Mouse (Mus musculus) megakaryocyte, embryonic 14.5 days (primary cell): ENCODE results near the gene Fam187b. TPM values are rescaled to one million over a fixed set of nuclear protein-coding genes. Genes with fewer than 3 reads are reported as not detected.
"Not testable (repeated sequence)": the region's sequence is repeated elsewhere in the genome, so short reads cannot be mapped to it uniquely, and the experiment has no call there.

ENCODE experiments used
- H3K27me3 ChIP-seq: replicated peaks from 2 replicates; pipeline ENCODE3; 2012; ENCODE audit warnings: inconsistent platforms
- H3K36me3 ChIP-seq: replicated peaks from 2 replicates; pipeline ENCODE3; 2012; ENCODE audit warnings: low read length, inconsistent platforms, mixed read lengths
- H3K4me1 ChIP-seq: 2 replicates; pipeline ENCODE4 v1.6.1; 2012; ENCODE audit warnings: inconsistent platforms
- H3K4me3 ChIP-seq: replicated peaks from 2 replicates; pipeline ENCODE3; 2012; ENCODE audit warnings: moderate library complexity, mild to moderate bottlenecking, inconsistent platforms
- H3K9me3 ChIP-seq: 2 replicates; pipeline ENCODE4 v1.6.1; 2012; ENCODE audit warnings: inconsistent platforms
- FLI1 ChIP-seq: IDR thresholded peaks from 2 replicates; pipeline ENCODE4 v1.6.1; 2012; ENCODE audit warnings: low read length, inconsistent platforms, mixed read lengths
- GATA1 ChIP-seq: IDR thresholded peaks from 3 replicates; pipeline ENCODE4 v1.6.1; 2012; ENCODE audit warnings: mixed read lengths, low read length, inconsistent platforms, borderline replicate concordance
- polyA plus RNA-seq: library from polyadenylated mRNA; stranded (reverse); fragments of >175 nt; gene quantifications from 2 replicates; pipeline ENCODE4 v1.2.3, GENCODE M21; 2012; ENCODE audit warnings: low replicate concordance; ENCODE audit not compliant: insufficient read depth

Gene Fam187b
- polyA plus RNA-seq: not detected in 2 replicates

- H3K9me3 ChIP-seq: peaks cover 2% of the 10 kb centered on the region; the same call in 1 of the 2 replicates
- no peaks in the 10 kb centered on the region for H3K36me3 ChIP-seq
- H3K4me3 ChIP-seq: peak within 1 kb of the TSS; percentile 91
- no peak for TF ChIP-seq GATA1
- TF ChIP-seq FLI1: no peak
- peaks cover 22% of the 10 kb centered on the region for H3K27me3 ChIP-seq
- peaks cover 23% of the 10 kb centered on the region for H3K4me1 ChIP-seq
These were observed at the start of gene Fam187b for GRCm38 (mm10) chr7:30973501-30974289. Gene Fam187b, plus strand, starts transcription at chr7:30973790.

- Histone ChIP-seq H3K36me3 (no peaks in the 10 kb centered on the region), H3K4me1 (peaks cover 7% of the 10 kb centered on the region; the same call in 1 of the 2 replicates), H3K9me3 (no peaks in the 10 kb centered on the region), H3K27me3 (peaks cover 11% of the 10 kb centered on the region), H3K4me3 (no peak overlapping the region)
- TF ChIP-seq FLI1 (no peak), GATA1 (no peak)
These were observed 49.5 kb upstream of the Fam187b start for GRCm38 (mm10) chr7:30924071-30924470.

- peaks cover 11% of the 10 kb centered on the region for H3K27me3 ChIP-seq
- not testable (repeated sequence) for H3K4me1 ChIP-seq, H3K4me3 ChIP-seq, H3K36me3 ChIP-seq, H3K9me3 ChIP-seq
These were observed 49.0 kb upstream of the Fam187b start, which contains the start of gene Hamp2 for GRCm38 (mm10) chr7:30924581-30924980. Gene Hamp2, minus strand, starts transcription at chr7:30924681.

- not testable (repeated sequence) for H3K9me3 ChIP-seq, H3K4me1 ChIP-seq, H3K27me3 ChIP-seq, H3K4me3 ChIP-seq, H3K36me3 ChIP-seq
These were observed 38.0 kb upstream of the Fam187b start for GRCm38 (mm10) chr7:30935422-30936099.

- not testable (repeated sequence) for H3K9me3 ChIP-seq, H3K4me3 ChIP-seq, H3K27me3 ChIP-seq, H3K36me3 ChIP-seq
- H3K4me1 ChIP-seq: peaks cover 12% of the 10 kb centered on the region; the same call in 1 of the 2 replicates
These were observed 33.5 kb upstream of the Fam187b start for GRCm38 (mm10) chr7:30940070-30940469.

GRCm38 (mm10) chr7:30942365-30942764 is 31.2 kb upstream of the Fam187b start:
- H3K27me3 ChIP-seq, H3K9me3 ChIP-seq, H3K4me3 ChIP-seq: not testable (repeated sequence)
- Histone ChIP-seq H3K36me3 (peaks cover 13% of the 10 kb centered on the region), H3K4me1 (peaks cover 12% of the 10 kb centered on the region; the same call in 1 of the 2 replicates)

GRCm38 (mm10) chr7:30943909-30944635 is 29.5 kb upstream of the Fam187b start, which contains the start of gene Hamp:
Gene Hamp, minus strand, starts transcription at chr7:30944032.
- Histone ChIP-seq H3K4me3 (no peak within 1 kb of the TSS), H3K27me3 (no peaks in the 10 kb centered on the region)
- TF ChIP-seq GATA1 (no peak), FLI1 (no peak)

GRCm38 (mm10) chr7:30944706-30945105 is 28.9 kb upstream of the Fam187b start:
- Histone ChIP-seq H3K36me3 (peaks cover 30% of the 10 kb centered on the region), H3K4me1 (peaks cover 12% of the 10 kb centered on the region; the same call in 1 of the 2 replicates)
- H3K27me3 ChIP-seq, H3K4me3 ChIP-seq, H3K9me3 ChIP-seq: not testable (repeated sequence)

More at GRCm38 (mm10) chr7:30943909-30944635, 29.5 kb upstream of the Fam187b start, which contains the start of gene Hamp:
- Histone ChIP-seq H3K4me1 (peaks cover 12% of the 10 kb centered on the region; the same call in 1 of the 2 replicates), H3K9me3 (no peaks in the 10 kb centered on the region), H3K36me3 (peaks cover 24% of the 10 kb centered on the region)

- not testable (repeated sequence) for H3K27me3 ChIP-seq, H3K4me3 ChIP-seq, H3K9me3 ChIP-seq
- Histone ChIP-seq H3K4me1 (peaks cover 12% of the 10 kb centered on the region; the same call in 1 of the 2 replicates), H3K36me3 (peaks cover 38% of the 10 kb centered on the region)
These were observed 28.1 kb upstream of the Fam187b start for GRCm38 (mm10) chr7:30945466-30945865.

- no peak for TF ChIP-seq GATA1
- TF ChIP-seq FLI1: no peak
These were observed 27.7 kb upstream of the Fam187b start for GRCm38 (mm10) chr7:30945876-30946275.

GRCm38 (mm10) chr7:30949902-30950301 is 23.7 kb upstream of the Fam187b start:
- Histone ChIP-seq H3K4me1 (peaks cover 25% of the 10 kb centered on the region), H3K36me3 (peaks cover 81% of the 10 kb centered on the region)
- not testable (repeated sequence) for H3K4me3 ChIP-seq, H3K9me3 ChIP-seq, H3K27me3 ChIP-seq

More at GRCm38 (mm10) chr7:30945876-30946275, 27.7 kb upstream of the Fam187b start:
- Histone ChIP-seq H3K4me1 (peaks cover 12% of the 10 kb centered on the region; the same call in 1 of the 2 replicates), H3K36me3 (peaks cover 42% of the 10 kb centered on the region), H3K27me3 (no peaks in the 10 kb centered on the region), H3K9me3 (no peaks in the 10 kb centered on the region), H3K4me3 (no peak overlapping the region)
